ENCODE assay signal across 15 mouse cellular contexts in genomic region chr15:6914163-6914562, GRCm38 (mm10).
"Had no signal": no experiment of that assay in that cellular context is flagged by ENCODE, and none has a peak within 500 bp of the region (broad histone marks: within the 10 kb centered on the region; RNA-seq: fewer than 3 reads in every experiment).

No protein-coding gene starts in this region.

- H3K36me3 ChIP-seq: limb, embryonic 15.5 days; midbrain, embryonic 10.5 days; neural tube, embryonic 15.5 days; stomach, embryonic 15.5 days had no signal

- H3K27ac ChIP-seq: layer of hippocampus, adult 2 months; left cerebral cortex, adult 2 months; limb, embryonic 15.5 days; liver, embryonic 14.5 days; midbrain, embryonic 10.5 days; neural tube, embryonic 15.5 days; stomach, embryonic 15.5 days had no signal

- DNase-seq: kidney, adult 18-20 months; kidney, postnatal 10 days; kidney, postnatal 4 days; lung, adult 18-20 months; midbrain, embryonic 14.5 days; right cerebral cortex, postnatal 4 days; thymus, postnatal 36 days had no signal

- H3K9me3 ChIP-seq: limb, embryonic 15.5 days; midbrain, embryonic 10.5 days; neural tube, embryonic 15.5 days; stomach, embryonic 15.5 days had no signal

- H3K4me3 ChIP-seq: layer of hippocampus, adult 2 months; left cerebral cortex, adult 2 months; limb, embryonic 15.5 days; midbrain, embryonic 10.5 days; myocyte; neural tube, embryonic 15.5 days; stomach, embryonic 15.5 days had no signal

- H3K4me1 ChIP-seq: midbrain, embryonic 10.5 days had no signal

- H3K4me2 ChIP-seq: limb, embryonic 15.5 days; neural tube, embryonic 15.5 days; stomach, embryonic 15.5 days had no signal

- H3K27me3 ChIP-seq: neural tube, embryonic 15.5 days; stomach, embryonic 15.5 days had no signal

- H3K9ac ChIP-seq: limb, embryonic 15.5 days; liver, embryonic 14.5 days; neural tube, embryonic 15.5 days; stomach, embryonic 15.5 days had no signal
